Mouse (Mus musculus): ENCODE results near the gene Gm17571.

DNA sequence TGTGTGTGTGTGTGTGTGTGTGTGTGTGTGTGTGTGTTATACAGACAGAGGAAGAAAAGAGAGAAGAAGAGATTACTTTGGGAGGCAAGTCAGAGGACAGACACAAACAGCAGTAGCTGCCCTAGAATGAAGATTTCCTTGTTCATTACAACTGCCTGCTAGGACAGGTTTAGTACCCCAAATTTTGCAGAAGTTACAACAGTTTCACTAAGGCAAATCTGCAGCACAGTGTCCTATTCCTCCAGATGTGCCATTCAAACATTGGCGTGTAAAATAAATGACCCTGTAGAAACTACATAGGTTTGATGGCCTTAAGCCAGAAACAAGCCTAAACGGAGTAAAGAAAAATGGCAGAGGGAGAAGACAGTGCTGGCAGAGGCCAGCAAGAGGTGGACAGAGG, 46.3 kb upstream of the Gm17571 start:
- TF ChIP-seq CTCF (IDR thresholded peaks at IDR 0.05; ENCODE audit: low read depth) (no peak), EP300 (IDR thresholded peaks at IDR 0.05; ENCODE audit: low read depth) (no peak)
